Mouse (Mus musculus) limb, embryonic 14.5 days (tissue): ENCODE results near the gene Itpripl2. TPM values are rescaled to one million over a fixed set of nuclear protein-coding genes. Genes with fewer than 3 reads are reported as not detected.

Source experiments
- ATAC-seq: fragments of 200-750 bp; cut with Nextera tagmentation; 2 replicates; pipeline ENCODE4 v1.8.0; 2017; ENCODE audit warnings: low read depth, moderate number of reproducible peaks, moderate TSS enrichment; ENCODE audit not compliant: low FRiP score
- DNase-seq: peaks from one replicate; pipeline ENCODE4 v3.0.0-alpha.2; 2015; ENCODE audit warnings: low spot score
- H3K27ac ChIP-seq: fragments of 300-500 bp; sonication (generic); replicated peaks from 2 replicates; pipeline ENCODE4 v1.5.1; 2014; ENCODE audit warnings: low read depth, mild to moderate bottlenecking, low read length, moderate library complexity, mixed read lengths
- H3K27me3 ChIP-seq: fragments of 300-500 bp; sonication (generic); 2 replicates; pipeline ENCODE4 v1.6.1; 2014; ENCODE audit warnings: low read length, mixed read lengths; ENCODE audit not compliant: control insufficient read depth, insufficient read depth
- H3K36me3 ChIP-seq: fragments of 300-500 bp; sonication (generic); 2 replicates; pipeline ENCODE4 v1.6.1; 2014; ENCODE audit warnings: mild to moderate bottlenecking, low read length, moderate library complexity, mixed read lengths; ENCODE audit not compliant: control insufficient read depth, insufficient read depth
- H3K4me1 ChIP-seq: fragments of 300-500 bp; sonication (generic); 2 replicates; pipeline ENCODE4 v1.6.1; 2014; ENCODE audit warnings: antibody characterized with exemption, low read length, mixed read lengths; ENCODE audit not compliant: control insufficient read depth, insufficient read depth
- H3K4me2 ChIP-seq: fragments of 300-500 bp; sonication (generic); replicated peaks from 2 replicates; pipeline ENCODE4 v1.6.1; 2014; ENCODE audit warnings: low read depth, mild to moderate bottlenecking, low read length, moderate library complexity; ENCODE audit not compliant: severe bottlenecking
- H3K4me3 ChIP-seq: fragments of 300-500 bp; sonication (generic); replicated peaks from 2 replicates; pipeline ENCODE4 v1.5.1; 2014; ENCODE audit warnings: low read length
- H3K9ac ChIP-seq: fragments of 300-500 bp; sonication (generic); 2 replicates; pipeline ENCODE4 v1.6.1; 2014; ENCODE audit warnings: mild to moderate bottlenecking, low read depth, low read length, moderate library complexity; ENCODE audit not compliant: severe bottlenecking
- H3K9me3 ChIP-seq: fragments of 300-500 bp; sonication (generic); 2 replicates; pipeline ENCODE4 v1.6.1; 2016; ENCODE audit warnings: low read length; ENCODE audit not compliant: control insufficient read depth
- POLR2A ChIP-seq: fragments of 200-500 bp; IDR thresholded peaks from 2 replicates; pipeline ENCODE4 v1.8.0; 2012; ENCODE audit warnings: inconsistent platforms, mild to moderate bottlenecking, moderate library complexity, borderline replicate concordance; ENCODE audit not compliant: insufficient read depth, insufficient read length; ENCODE audit errors: extremely low read depth
- WGBS: fragments of 180-500 bp; shearing (Covaris S2); extraction: QIAGEN DNeasy Blood & Tissue Kit; methylation state at CpG from one replicate; pipeline ENCODE4 v1.1.7; 2014; 5-methylcytosine and 5-hydroxymethylcytosine counted together
- polyA plus RNA-seq, 2 experiments: library from polyadenylated mRNA; depleted of rRNA in 1 of 2; stranded (reverse) in 1 of 2; unstranded in 1 of 2; fragments of >200 nt; fragmentation: Nextera tagmentation in 1 of 2; extraction: Ambion mirVana in 1 of 2; gene quantifications; 2 replicates each; pipeline versions ENCODE4 v1.2.1 to v1.2.3; 2012 to 2014

Gene Itpripl2
- polyA plus RNA-seq, 2 experiments, result 5.5 to 18.1 TPM

- Histone ChIP-seq H3K9me3 (no peaks in the 10 kb centered on the region), H3K4me2 (no peak overlapping the region), H3K36me3 (peaks cover 27% of the 10 kb centered on the region; the same call in 1 of the 2 replicates), H3K4me1 (peaks cover 21% of the 10 kb centered on the region), H3K27me3 (no peaks in the 10 kb centered on the region), H3K27ac (no peak overlapping the region), H3K4me3 (no peak overlapping the region), H3K9ac (no peak overlapping the region)
- 89% methylated on average over 1 of the region's 1 CpGs for WGBS
- TF ChIP-seq POLR2A, result no peak
- no peak for ATAC-seq
- DNase-seq, result no peak
These were observed 7.8 kb downstream of the Itpripl2 start for GRCm38 (mm10) chr7:118483996-118484395.

DNA sequence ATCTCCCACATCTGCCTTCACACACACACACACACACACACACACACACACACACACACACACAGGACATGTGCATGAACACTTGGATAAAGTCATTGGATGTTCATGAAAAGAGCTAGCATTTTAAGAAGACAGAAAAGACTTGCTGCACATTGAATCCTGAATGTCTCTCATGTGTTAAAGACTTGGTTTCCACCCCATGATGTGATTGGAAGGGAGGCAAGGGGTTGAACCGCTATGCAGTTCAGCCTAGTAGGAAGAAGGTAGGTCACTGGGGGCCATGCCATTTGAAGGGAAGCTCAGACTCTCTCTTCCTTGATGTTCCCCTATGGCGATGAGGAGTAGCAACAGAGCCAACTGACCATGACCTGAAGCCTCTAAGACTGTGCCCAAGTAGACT is 9.8 kb downstream of the Itpripl2 start:
- ATAC-seq, result no peak
- H3K36me3 ChIP-seq, result peaks cover 18% of the 10 kb centered on the region; the same call in 1 of the 2 replicates
- 87% methylated on average over 2 of the region's 2 CpGs for WGBS
- no peaks in the 10 kb centered on the region for H3K27me3 ChIP-seq
- H3K9ac ChIP-seq, result no peak overlapping the region
- H3K4me1 ChIP-seq, result peaks cover 10% of the 10 kb centered on the region; the same call in 1 of the 2 replicates
- no peak for DNase-seq
- no peak overlapping the region for H3K4me2 ChIP-seq
- TF ChIP-seq POLR2A, result no peak
- H3K27ac ChIP-seq, result no peak overlapping the region
- H3K9me3 ChIP-seq, result no peaks in the 10 kb centered on the region
- no peak overlapping the region for H3K4me3 ChIP-seq

- Histone ChIP-seq H3K9ac (no peak overlapping the region), H3K36me3 (peaks cover 16% of the 10 kb centered on the region; the same call in 1 of the 2 replicates), H3K4me2 (no peak overlapping the region), H3K27ac (no peak overlapping the region), H3K4me3 (no peak overlapping the region), H3K9me3 (no peaks in the 10 kb centered on the region), H3K4me1 (0 out of 2 replicates have a peak, but pooled peaks cover 7% of the 10 kb centered on the region), H3K27me3 (no peaks in the 10 kb centered on the region)
- 84% methylated on average over 10 of the region's 10 CpGs for WGBS
- ATAC-seq (no peak), DNase-seq (no peak)
- TF ChIP-seq POLR2A, result no peak
These were observed 10.5 kb downstream of the Itpripl2 start for GRCm38 (mm10) chr7:118481047-118481810.

- WGBS, result 88% methylated on average over 9 of the region's 9 CpGs
- 0 out of 2 replicates have a peak, but pooled peaks cover 7% of the 10 kb centered on the region for H3K4me1 ChIP-seq
- no peaks in the 10 kb centered on the region for H3K9me3 ChIP-seq
- no peak for ATAC-seq
- H3K36me3 ChIP-seq, result peaks cover 7% of the 10 kb centered on the region; the same call in 1 of the 2 replicates
- no peak overlapping the region for H3K9ac ChIP-seq
- no peak overlapping the region for H3K4me2 ChIP-seq
- no peak overlapping the region for H3K4me3 ChIP-seq
- no peaks in the 10 kb centered on the region for H3K27me3 ChIP-seq
- TF ChIP-seq POLR2A, result no peak
- no peak for DNase-seq
- H3K27ac ChIP-seq, result no peak overlapping the region
These were observed 11.5 kb downstream of the Itpripl2 start for GRCm38 (mm10) chr7:118480160-118480709.

DNA sequence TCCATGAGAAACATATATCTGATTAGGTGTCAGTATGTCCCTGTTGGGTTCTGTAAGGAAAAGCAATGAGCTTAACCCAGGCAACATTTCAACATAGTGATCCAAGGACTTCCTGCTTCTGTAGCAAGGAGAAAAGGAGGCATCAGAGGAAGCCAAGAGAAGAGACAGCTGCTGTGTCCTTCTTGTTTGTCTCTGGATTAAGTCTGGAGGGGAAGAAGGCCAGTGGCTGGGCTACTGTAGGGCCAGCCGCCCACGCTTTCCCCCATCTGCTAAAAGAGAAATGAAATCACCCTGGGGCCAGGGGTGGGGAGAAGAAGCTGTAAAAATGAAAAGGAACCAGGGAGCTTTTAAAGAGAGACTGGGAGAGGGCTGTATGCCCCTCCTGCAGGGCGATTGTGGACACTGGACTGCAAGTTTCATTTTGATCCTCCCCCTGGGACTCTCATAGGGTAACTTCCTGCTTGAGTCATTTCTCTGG is 12.9 kb downstream of the Itpripl2 start:
- TF ChIP-seq POLR2A, result no peak
- WGBS, result 26% methylated on average over 3 of the region's 3 CpGs
- 0 out of 2 replicates have a peak, but pooled peaks have one; percentile 25 for ATAC-seq
- Histone ChIP-seq H3K4me2 (no peak overlapping the region), H3K4me1 (0 out of 2 replicates have a peak, but pooled peaks cover 7% of the 10 kb centered on the region), H3K4me3 (no peak overlapping the region), H3K9me3 (no peaks in the 10 kb centered on the region), H3K27ac (no peak overlapping the region), H3K36me3 (no peaks in the 10 kb centered on the region), H3K27me3 (no peaks in the 10 kb centered on the region), H3K9ac (no peak overlapping the region)
- peak; percentile 19 for DNase-seq
